Mouse (Mus musculus) adrenal gland, postnatal 14 days (tissue): Measurements from ENCODE around the gene Bard1. TPM values are rescaled to one million over a fixed set of nuclear protein-coding genes. Genes with fewer than 3 reads are reported as not detected.

ENCODE experiments used
- DNase-seq: peaks from one replicate; pipeline ENCODE4 v3.0.0; 2021; ENCODE audit warnings: mixed read lengths
- long read RNA-seq, 2 experiments: library from polyadenylated mRNA; stranded (forward); transcript quantifications; one replicate each; pipeline ENCODE4 v2.0.0; 2021
- total RNA-seq: library from RNA; stranded (reverse); gene quantifications from 2 replicates; pipeline ENCODE4 v1.2.3, GENCODE M21; 2021

Bard1 gene
- 3.4 and 4.3 TPM in 2 replicates for total RNA-seq
- long read RNA-seq, experiment 1: 0 reads
- long read RNA-seq, experiment 2, full-length matches to known transcripts: 1 of 1 reads
- long read RNA-seq, experiment 2, partial matches to known transcripts: 0 of 1 reads
- long read RNA-seq, experiment 2, other reads (novel, unspliced or antisense): 0 of 1 reads

- DNase-seq: peak; percentile 98
Observed at GRCm38 (mm10) chr1:71102344-71103173, at the start of gene Bard1. Bard1 (minus strand) TSS chr1:71103146.

GRCm38 (mm10) chr1:71127171-71127570 lies 24.2 kb upstream of the Bard1 start:
- no peak for DNase-seq

GRCm38 (mm10) chr1:71118511-71118910 lies 15.6 kb upstream of the Bard1 start:
- no peak for DNase-seq

GRCm38 (mm10) chr1:71117253-71117652 lies 14.3 kb upstream of the Bard1 start:
- DNase-seq: no peak

GRCm38 (mm10) chr1:71115781-71116180 lies 12.8 kb upstream of the Bard1 start:
- no peak for DNase-seq

- DNase-seq: no peak
Observed at GRCm38 (mm10) chr1:71109858-71110257, 6.9 kb upstream of the Bard1 start.

GRCm38 (mm10) chr1:71106127-71106526 lies 3.2 kb upstream of the Bard1 start:
- DNase-seq: no peak

- no peak for DNase-seq
Observed at GRCm38 (mm10) chr1:71105724-71106123, 2.8 kb upstream of the Bard1 start.

GRCm38 (mm10) chr1:71103174-71103864 lies 373 bp upstream of the Bard1 start:
- peak; percentile 22 for DNase-seq

- DNase-seq: no peak
Observed at GRCm38 (mm10) chr1:71101369-71101970, 1.5 kb downstream of the Bard1 start.

GRCm38 (mm10) chr1:71100591-71101368 lies 2.2 kb downstream of the Bard1 start:
- no peak for DNase-seq

GRCm38 (mm10) chr1:71099945-71100515 lies 2.9 kb downstream of the Bard1 start:
- no peak for DNase-seq

GRCm38 (mm10) chr1:71096031-71096430 lies 6.9 kb downstream of the Bard1 start:
- no peak for DNase-seq

- DNase-seq: no peak
Observed at GRCm38 (mm10) chr1:71095211-71095805, 7.6 kb downstream of the Bard1 start.

GRCm38 (mm10) chr1:71075651-71076050 lies 27.3 kb downstream of the Bard1 start:
- no peak for DNase-seq

- no peak for DNase-seq
Observed at GRCm38 (mm10) chr1:71070771-71071170, 32.2 kb downstream of the Bard1 start.

GRCm38 (mm10) chr1:71068728-71069304 lies 34.1 kb downstream of the Bard1 start:
- DNase-seq: no peak

- no peak for DNase-seq
Observed at GRCm38 (mm10) chr1:71063885-71064492, 39.0 kb downstream of the Bard1 start.

- peak; percentile 6 for DNase-seq
Observed at GRCm38 (mm10) chr1:71056143-71056542, 46.8 kb downstream of the Bard1 start.

GRCm38 (mm10) chr1:71055454-71055853 lies 47.5 kb downstream of the Bard1 start:
- DNase-seq: no peak
